Mouse (Mus musculus) myocyte (in vitro differentiated cells): ENCODE measurements around the gene Sys1.

Source experiments
- E2F4 ChIP-seq: IDR thresholded peaks from one replicate; pipeline ENCODE4 v1.6.1; 2011; ENCODE audit warnings: mild to moderate bottlenecking, control low read depth, moderate library complexity; ENCODE audit not compliant: insufficient read depth
- MAX ChIP-seq: IDR thresholded peaks from one replicate; pipeline ENCODE4 v1.6.1; 2011; ENCODE audit warnings: low read depth, mild to moderate bottlenecking, control low read depth
- MYOD1 ChIP-seq, 3 experiments: IDR thresholded peaks; one replicate each; pipeline ENCODE4 v1.6.1; 2011; ENCODE audit warnings: control low read depth in 2 of 3, low read depth in 2 of 3, mild to moderate bottlenecking in 2 of 3, moderate library complexity in 1 of 3; ENCODE audit not compliant: insufficient read length in 2 of 3, control insufficient read depth in 1 of 3
- MYOG ChIP-seq, 3 experiments: IDR thresholded peaks; one replicate each; pipeline ENCODE4 v1.6.1; 2011; ENCODE audit warnings: control low read depth in 2 of 3, low read depth in 2 of 3, mild to moderate bottlenecking in 2 of 3; ENCODE audit not compliant: insufficient read length in 2 of 3, control insufficient read depth in 1 of 3, insufficient read depth in 1 of 3
- POLR2A ChIP-seq: IDR thresholded peaks from one replicate; pipeline ENCODE4 v1.6.1; 2011; ENCODE audit warnings: low read depth, mild to moderate bottlenecking, control low read depth, moderate library complexity; ENCODE audit not compliant: insufficient read length
- POLR2AphosphoS2 ChIP-seq: IDR thresholded peaks from one replicate; pipeline ENCODE4 v1.6.1; 2011; ENCODE audit warnings: low read depth, control low read depth; ENCODE audit not compliant: insufficient read length
- TCF12 ChIP-seq: IDR thresholded peaks from one replicate; pipeline ENCODE4 v1.6.1; 2011; ENCODE audit warnings: mild to moderate bottlenecking, control low read depth; ENCODE audit not compliant: poor library complexity, insufficient read depth, severe bottlenecking
- USF1 ChIP-seq: IDR thresholded peaks from one replicate; pipeline ENCODE4 v1.6.1; 2011; ENCODE audit warnings: low read depth, mild to moderate bottlenecking, control low read depth, moderate library complexity

DNA sequence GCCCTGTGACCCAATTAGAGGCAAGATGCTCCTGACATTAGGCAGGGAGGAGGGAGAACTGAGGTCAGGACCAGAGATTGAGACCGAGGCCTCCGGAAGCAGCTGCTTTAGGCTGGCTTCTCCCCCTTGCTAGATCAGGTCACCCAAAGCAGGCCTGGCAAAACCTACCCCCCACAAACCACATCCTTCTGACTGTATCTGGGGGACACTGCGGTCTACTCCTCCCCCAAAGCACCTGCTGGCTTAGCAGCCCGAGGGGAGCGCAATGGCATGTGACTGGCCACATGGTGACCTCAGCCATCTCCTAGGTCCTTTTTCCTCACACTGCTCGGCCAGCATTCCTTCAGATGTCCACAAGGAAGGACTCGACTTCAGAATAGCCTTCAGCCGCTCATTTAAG lies 15.6 kb upstream of the Sys1 start:
- TF ChIP-seq USF1 (peak; percentile 87), POLR2A (no peak), MYOG (IDR thresholded peaks at IDR 0.05; ENCODE audit: control insufficient read depth in 1 of 3, insufficient read depth in 1 of 3, insufficient read length in 2 of 3, low read depth in 2 of 3) (peak; percentile 80 to 98 (median 96)), MAX (no peak), TCF12 (peak; percentile 94), E2F4 (no peak), POLR2AphosphoS2 (peak; percentile 48), MYOD1 (IDR thresholded peaks at IDR 0.05; ENCODE audit: control insufficient read depth in 1 of 3, insufficient read length in 2 of 3, low read depth in 2 of 3) (peak; percentile 6 to 98 (median 95))
